Mouse (Mus musculus) heart, embryonic 16.5 days (tissue): ENCODE data around the gene Acsm5. TPM values are rescaled to one million over a fixed set of nuclear protein-coding genes. Genes with fewer than 3 reads are reported as not detected.
"Not testable (repeated sequence)": the region's sequence is repeated elsewhere in the genome, so short reads cannot be mapped to it uniquely, and the experiment has no call there.

ENCODE experiments used
- ATAC-seq: fragments of 200-750 bp; cut with Nextera tagmentation; replicated peaks from 2 replicates; pipeline ENCODE4 v1.8.0; 2017; ENCODE audit warnings: moderate number of reproducible peaks; ENCODE audit not compliant: insufficient read depth, low FRiP score; ENCODE audit errors: extremely low read depth
- H3K27ac ChIP-seq: fragments of 300-500 bp; sonication (generic); 2 replicates; pipeline ENCODE4 v1.5.1; 2014; ENCODE audit warnings: mild to moderate bottlenecking, low read length, control low read depth, moderate library complexity
- H3K27me3 ChIP-seq: fragments of 300-500 bp; sonication (generic); 2 replicates; pipeline ENCODE4 v1.6.1; 2014; ENCODE audit warnings: low read length, mixed read lengths; ENCODE audit not compliant: control insufficient read depth, insufficient read depth
- H3K36me3 ChIP-seq: fragments of 300-500 bp; sonication (generic); 2 replicates; pipeline ENCODE4 v1.6.1; 2014; ENCODE audit not compliant: control insufficient read depth, insufficient read depth
- H3K4me1 ChIP-seq: fragments of 300-500 bp; sonication (generic); 2 replicates; pipeline ENCODE4 v1.6.1; 2014; ENCODE audit warnings: low read length, mixed read lengths; ENCODE audit not compliant: control insufficient read depth, insufficient read depth
- H3K4me2 ChIP-seq: fragments of 300-500 bp; sonication (generic); 2 replicates; pipeline ENCODE4 v1.6.1; 2014; ENCODE audit warnings: low read depth, mild to moderate bottlenecking, control low read depth, low read length
- H3K4me3 ChIP-seq: fragments of 300-500 bp; sonication (generic); 2 replicates; pipeline ENCODE4 v1.5.1; 2014; ENCODE audit warnings: mild to moderate bottlenecking, control low read depth, low read length
- H3K9ac ChIP-seq: fragments of 300-500 bp; sonication (generic); 2 replicates; pipeline ENCODE4 v1.6.1; 2014; ENCODE audit warnings: low read length, control low read depth
- H3K9me3 ChIP-seq: fragments of 300-500 bp; sonication (generic); replicated peaks from 2 replicates; pipeline ENCODE4 v1.6.1; 2016; ENCODE audit warnings: low read length; ENCODE audit not compliant: control insufficient read depth
- WGBS: fragments of 180-500 bp; shearing (Covaris S2); extraction: QIAGEN DNeasy Blood & Tissue Kit; methylation state at CpG from one replicate; pipeline ENCODE4 v1.1.7; 2014; 5-methylcytosine and 5-hydroxymethylcytosine counted together
- polyA plus RNA-seq: library from polyadenylated mRNA; unstranded; fragments of >200 nt; fragmentation: Nextera tagmentation; extraction: Ambion mirVana; gene quantifications from 2 replicates; pipeline ENCODE4 v1.2.1, GENCODE M21; 2015

Gene Acsm5
- polyA plus RNA-seq, 1 experiment from 2014 or later: not detected

DNA sequence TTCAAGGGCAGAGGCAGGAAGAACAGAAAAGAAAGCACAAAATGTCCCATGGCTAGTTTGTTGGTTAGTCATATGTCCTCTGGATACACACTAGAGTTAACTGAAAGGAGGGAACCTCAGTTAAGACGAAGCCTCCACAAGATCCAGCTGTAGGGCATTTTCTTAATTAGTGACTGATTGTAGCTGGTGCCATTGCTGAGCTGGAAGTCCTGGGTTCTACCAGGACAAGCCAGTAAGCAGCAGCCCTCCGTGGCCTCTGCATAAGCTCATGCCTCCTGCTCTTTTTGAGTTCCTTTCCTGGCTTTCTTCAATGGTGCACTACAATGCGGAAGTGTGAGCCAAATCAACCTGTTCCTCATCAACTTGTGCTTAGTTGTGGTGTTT lies 41.2 kb downstream of the Acsm5 start:
- WGBS: 71% methylated on average over 3 of the region's 3 CpGs
- ATAC-seq: no peak

DNA sequence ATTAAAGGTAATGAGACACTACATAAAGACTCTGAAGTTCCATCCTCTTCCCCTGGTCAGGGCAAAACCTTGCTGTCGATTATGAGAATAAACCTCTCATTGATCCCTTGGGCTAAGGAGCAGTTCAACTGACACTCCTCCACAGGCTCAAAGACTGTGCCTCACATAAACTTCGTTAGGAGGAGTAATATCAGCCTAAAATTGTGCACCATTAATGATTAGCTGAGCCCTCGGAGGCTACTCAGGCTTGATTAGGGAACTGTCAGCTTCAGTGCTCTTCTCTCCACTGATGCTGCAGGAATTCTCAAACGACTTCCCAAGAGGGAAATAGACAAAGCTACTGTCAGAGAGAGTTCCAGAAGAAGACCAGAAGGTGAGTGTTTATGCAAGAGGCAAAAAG lies 42.2 kb downstream of the Acsm5 start:
- H3K9me3 ChIP-seq: no peaks in the 10 kb centered on the region
- no peaks in the 10 kb centered on the region for H3K27me3 ChIP-seq
- H3K4me2 ChIP-seq: no peak overlapping the region
- 42% methylated on average over 4 of the region's 4 CpGs for WGBS
- no peaks in the 10 kb centered on the region for H3K4me1 ChIP-seq
- no peak for ATAC-seq
- H3K36me3 ChIP-seq: no peaks in the 10 kb centered on the region
- H3K4me3 ChIP-seq: no peak overlapping the region
- H3K9ac ChIP-seq: no peak overlapping the region
- no peak overlapping the region for H3K27ac ChIP-seq

More for the DNA sequence above, 41.2 kb downstream of the Acsm5 start:
- Histone ChIP-seq H3K27ac (no peak overlapping the region), H3K36me3 (no peaks in the 10 kb centered on the region), H3K4me3 (no peak overlapping the region), H3K4me1 (no peaks in the 10 kb centered on the region), H3K9me3 (no peaks in the 10 kb centered on the region), H3K27me3 (no peaks in the 10 kb centered on the region), H3K4me2 (no peak overlapping the region), H3K9ac (no peak overlapping the region)

DNA sequence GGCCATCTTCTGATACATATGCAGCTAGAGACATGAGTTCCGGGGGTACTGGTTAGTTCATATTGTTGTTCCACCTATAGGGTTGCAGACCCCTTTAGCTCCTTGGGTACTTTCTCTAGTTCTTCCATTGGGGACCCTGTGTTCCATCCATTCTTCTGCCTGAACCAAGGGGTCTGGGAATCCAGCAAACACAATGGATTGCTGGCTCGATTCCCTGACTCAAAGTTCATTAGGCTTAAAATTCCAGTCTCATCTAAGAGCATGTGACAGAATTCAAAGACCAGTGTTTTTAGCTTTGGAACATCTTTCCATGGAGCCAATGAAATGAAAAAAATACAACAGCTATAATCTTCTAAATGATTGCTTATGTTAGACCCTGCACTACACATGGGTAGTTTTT lies 43.2 kb downstream of the Acsm5 start:
- H3K27ac ChIP-seq: not testable (repeated sequence)

GRCm38 (mm10) chr7:119594530-119595107 lies 75.4 kb downstream of the Acsm5 start:
- ATAC-seq: no peak
- WGBS: 67% methylated on average over 3 of the region's 3 CpGs
- Histone ChIP-seq H3K4me1 (no peaks in the 10 kb centered on the region), H3K9ac (no peak overlapping the region), H3K27me3 (no peaks in the 10 kb centered on the region), H3K36me3 (no peaks in the 10 kb centered on the region), H3K9me3 (no peaks in the 10 kb centered on the region), H3K27ac (no peak overlapping the region), H3K4me2 (no peak overlapping the region), H3K4me3 (no peak overlapping the region)

More for the DNA sequence above, 43.2 kb downstream of the Acsm5 start:
- H3K36me3 ChIP-seq, H3K4me2 ChIP-seq, H3K9ac ChIP-seq, H3K9me3 ChIP-seq, H3K4me1 ChIP-seq, H3K27me3 ChIP-seq, ATAC-seq, H3K4me3 ChIP-seq: not testable (repeated sequence)
- 85% methylated on average over 2 of the region's 2 CpGs for WGBS

Other genes starting within 250 kb of the Acsm5 start
- gene Gp2, start 60.2 kb upstream of the Acsm5 start, polyA plus RNA-seq: 0.07 TPM in 1 of 2 replicates, not detected in the other
- 0.05 TPM in 1 of 2 replicates, not detected in the other for gene Umod, start 40.2 kb upstream of the Acsm5 start, polyA plus RNA-seq
- gene Pdilt, start 4.0 kb downstream of the Acsm5 start, polyA plus RNA-seq: not detected in 2 replicates
- not detected in 2 replicates for gene Acsm2, start 34.9 kb downstream of the Acsm5 start, polyA plus RNA-seq
- gene Acsm1, start 87.6 kb downstream of the Acsm5 start, polyA plus RNA-seq: 0.26 and 0.50 TPM in 2 replicates
- gene Acsm4, start 170.6 kb downstream of the Acsm5 start, polyA plus RNA-seq: not detected in 2 replicates
- gene Thumpd1, start 201.3 kb downstream of the Acsm5 start, polyA plus RNA-seq: 49.1 and 57.9 TPM in 2 replicates
- 0.11 and 0.12 TPM in 2 replicates for gene Acsm3, start 241.5 kb downstream of the Acsm5 start, polyA plus RNA-seq